Mouse (Mus musculus) cerebellum, adult 2 months (tissue): ENCODE data around the gene Cideb. TPM values are rescaled to one million over a fixed set of nuclear protein-coding genes. Genes with fewer than 3 reads are reported as not detected.

Source experiments
- DNase-seq, 2 experiments: peaks; one replicate each; pipeline ENCODE4 v3.0.0; 2021
- H3K27ac ChIP-seq: fragments of 200-500 bp; 2 replicates; pipeline ENCODE4 v1.5.1; 2012; ENCODE audit warnings: low read length, control low read depth, inconsistent platforms; ENCODE audit not compliant: insufficient read depth
- H3K27me3 ChIP-seq: fragments of 200-500 bp; 2 replicates; pipeline ENCODE4 v1.6.1; 2012; ENCODE audit warnings: inconsistent platforms, mild to moderate bottlenecking, low read length, moderate library complexity; ENCODE audit not compliant: control insufficient read depth, insufficient read depth
- H3K4me1 ChIP-seq: fragments of 200-500 bp; 2 replicates; pipeline ENCODE4 v1.6.1; 2011; ENCODE audit warnings: low read length; ENCODE audit not compliant: control insufficient read depth, insufficient read depth
- H3K4me3 ChIP-seq: fragments of 200-500 bp; replicated peaks from 2 replicates; pipeline ENCODE3; 2011; ENCODE audit warnings: mild to moderate bottlenecking, low read depth, low read length, control low read depth; ENCODE audit not compliant: insufficient read depth
- CTCF ChIP-seq: fragments of 200-500 bp; IDR thresholded peaks from 2 replicates; pipeline ENCODE4 v1.5.1; 2011; ENCODE audit warnings: low read depth, mild to moderate bottlenecking, control low read depth, low read length, moderate library complexity, borderline replicate concordance; ENCODE audit not compliant: insufficient read depth
- POLR2A ChIP-seq: fragments of 200-500 bp; IDR thresholded peaks from 2 replicates; pipeline ENCODE4 v1.6.1; 2011; ENCODE audit warnings: low read length, control low read depth, borderline replicate concordance; ENCODE audit not compliant: insufficient read depth
- WGBS: fragments of 180-500 bp; shearing (Covaris S2); methylation state at CpG from one replicate; pipeline ENCODE4 v1.1.7; 2018; 5-methylcytosine and 5-hydroxymethylcytosine counted together
- polyA plus RNA-seq: library from polyadenylated mRNA; depleted of rRNA; stranded (reverse); fragments of >200 nt; gene quantifications from 2 replicates; pipeline ENCODE4 v1.2.3, GENCODE M21; 2012

The Cideb gene
- polyA plus RNA-seq, 1 experiment = 15.2 TPM

- Histone ChIP-seq H3K4me3 (no peak overlapping the region), H3K4me1 (no peaks in the 10 kb centered on the region), H3K27me3 (no peaks in the 10 kb centered on the region), H3K27ac (no peak overlapping the region)
- 61% methylated on average over 8 of the region's 8 CpGs for WGBS
- no peak for TF ChIP-seq CTCF
- no peak for TF ChIP-seq POLR2A
- DNase-seq = no peak
Measured at GRCm38 (mm10) chr14:55727889-55728685, 30.2 kb downstream of the Cideb start.

- H3K27ac ChIP-seq = no peak overlapping the region
- no peaks in the 10 kb centered on the region for H3K27me3 ChIP-seq
- no peak overlapping the region for H3K4me3 ChIP-seq
- H3K4me1 ChIP-seq = peaks cover under 1% of the 10 kb centered on the region; the same call in 1 of the 2 replicates
- no peak for DNase-seq
- no peak for TF ChIP-seq POLR2A
- no peak for TF ChIP-seq CTCF
Measured at GRCm38 (mm10) chr14:55726261-55726660, 32.0 kb downstream of the Cideb start.

- Histone ChIP-seq H3K27ac (no peak overlapping the region), H3K4me3 (no peak overlapping the region), H3K27me3 (no peaks in the 10 kb centered on the region), H3K4me1 (peaks cover 4% of the 10 kb centered on the region; the same call in 1 of the 2 replicates)
- WGBS = 70% methylated on average over 8 of the region's 8 CpGs
- DNase-seq = no peak
- no peak for TF ChIP-seq POLR2A
- TF ChIP-seq CTCF = no peak
Measured at GRCm38 (mm10) chr14:55724411-55724871, 33.8 kb downstream of the Cideb start.

GRCm38 (mm10) chr14:55723433-55723832, 34.8 kb downstream of the Cideb start:
- no peak overlapping the region for H3K27ac ChIP-seq
- DNase-seq = no peak
- peaks cover 4% of the 10 kb centered on the region; the same call in 1 of the 2 replicates for H3K4me1 ChIP-seq
- no peak for TF ChIP-seq POLR2A
- TF ChIP-seq CTCF = no peak
- no peaks in the 10 kb centered on the region for H3K27me3 ChIP-seq
- 89% methylated on average over 7 of the region's 7 CpGs for WGBS
- H3K4me3 ChIP-seq = no peak overlapping the region

- WGBS = 45% methylated on average over 8 of the region's 8 CpGs
- no peak overlapping the region for H3K4me3 ChIP-seq
- H3K27ac ChIP-seq = no peak overlapping the region
- TF ChIP-seq POLR2A (no peak), CTCF (no peak)
- H3K4me1 ChIP-seq = peaks cover 4% of the 10 kb centered on the region; the same call in 1 of the 2 replicates
- no peaks in the 10 kb centered on the region for H3K27me3 ChIP-seq
- no peak for DNase-seq
Measured at GRCm38 (mm10) chr14:55722438-55722945, 35.8 kb downstream of the Cideb start.

- peak within 1 kb of the TSS; percentile 26; the same call in 1 of the 2 replicates for H3K27ac ChIP-seq
- WGBS = under 1% methylated on average over 48 of the region's 50 CpGs
Measured at GRCm38 (mm10) chr14:55721700-55722437, 36.4 kb downstream of the Cideb start, which contains the start of gene Rabggta. Gene Rabggta (minus strand): TSS chr14:55722263.

GRCm38 (mm10) chr14:55721076-55721475, 37.2 kb downstream of the Cideb start:
- peaks cover 4% of the 10 kb centered on the region; the same call in 1 of the 2 replicates for H3K4me1 ChIP-seq
- no peak for DNase-seq
- TF ChIP-seq POLR2A = no peak
- TF ChIP-seq CTCF = no peak
- no peaks in the 10 kb centered on the region for H3K27me3 ChIP-seq
- H3K27ac ChIP-seq = no peak overlapping the region
- 71% methylated on average over 6 of the region's 6 CpGs for whole genome bisulfite sequencing
- H3K4me3 ChIP-seq = peak overlapping the region; percentile 96

More at GRCm38 (mm10) chr14:55721700-55722437, 36.4 kb downstream of the Cideb start, which contains the start of gene Rabggta:
- Histone ChIP-seq H3K4me3 (peak within 1 kb of the TSS; percentile 96), H3K27me3 (no peaks in the 10 kb centered on the region), H3K4me1 (peaks cover 4% of the 10 kb centered on the region; the same call in 1 of the 2 replicates)
- peak; percentile 93 to 94 for DNase-seq
- TF ChIP-seq CTCF (peak; percentile 87), POLR2A (peak; percentile 45; the same call in 1 of the 2 replicates)
